Mouse (Mus musculus) ES-Bruce4 (cell line): ENCODE measurements at regions not wholly inside any gene's neighbourhood (a gene's known extent, or its start where the extent isn't known, plus 50 kb on each side); places are given as distances from the start of the nearest gene placed in this dataset.

Experiments used
- H3K27ac ChIP-seq: 2 replicates; pipeline ENCODE4 v1.5.1; 2012; ENCODE audit warnings: low read length, inconsistent platforms; ENCODE audit not compliant: insufficient read depth
- H3K27me3 ChIP-seq: 2 replicates; pipeline ENCODE4 v1.6.1; 2012; ENCODE audit warnings: mild to moderate bottlenecking, low read length, inconsistent platforms; ENCODE audit not compliant: control insufficient read depth, poor library complexity, insufficient read depth, severe bottlenecking
- H3K36me3 ChIP-seq: 2 replicates; pipeline ENCODE4 v1.6.1; 2012; ENCODE audit warnings: inconsistent platforms, mild to moderate bottlenecking, low read length, moderate library complexity; ENCODE audit not compliant: control insufficient read depth, poor library complexity, insufficient read depth, severe bottlenecking
- H3K4me1 ChIP-seq: one replicate; pipeline ENCODE4 v1.8.1; 2011; ENCODE audit warnings: low read length; ENCODE audit not compliant: control insufficient read depth, insufficient read depth
- H3K4me3 ChIP-seq: 2 replicates; pipeline ENCODE4 v1.5.1; 2011; ENCODE audit warnings: low read depth, mild to moderate bottlenecking, low read length
- H3K9ac ChIP-seq: 2 replicates; pipeline ENCODE4 v1.6.1; 2012; ENCODE audit warnings: low read depth, mild to moderate bottlenecking, inconsistent platforms; ENCODE audit not compliant: poor library complexity, severe bottlenecking
- H3K9me3 ChIP-seq: replicated peaks from 2 replicates; pipeline ENCODE4 v1.6.1; 2012; ENCODE audit warnings: mild to moderate bottlenecking, low read length, inconsistent platforms; ENCODE audit not compliant: control insufficient read depth, poor library complexity, insufficient read depth, severe bottlenecking
- CTCF ChIP-seq: IDR thresholded peaks from one replicate; pipeline ENCODE4 v1.8.1; 2011; ENCODE audit warnings: low read depth, low read length
- EP300 ChIP-seq: IDR thresholded peaks from 2 replicates; pipeline ENCODE4 v1.6.1; 2011; ENCODE audit warnings: low read depth, low read length; ENCODE audit not compliant: insufficient read depth
- POLR2A ChIP-seq: IDR thresholded peaks from one replicate; pipeline ENCODE4 v1.8.1; 2011; ENCODE audit warnings: low read length; ENCODE audit not compliant: insufficient read depth

GRCm38 (mm10) chr8:115896066-115896465 is 188.5 kb upstream of the Maf start:
- H3K4me3 ChIP-seq: no peak overlapping the region
- no peak overlapping the region for H3K9ac ChIP-seq
- H3K4me1 ChIP-seq: no peaks in the 10 kb centered on the region

DNA sequence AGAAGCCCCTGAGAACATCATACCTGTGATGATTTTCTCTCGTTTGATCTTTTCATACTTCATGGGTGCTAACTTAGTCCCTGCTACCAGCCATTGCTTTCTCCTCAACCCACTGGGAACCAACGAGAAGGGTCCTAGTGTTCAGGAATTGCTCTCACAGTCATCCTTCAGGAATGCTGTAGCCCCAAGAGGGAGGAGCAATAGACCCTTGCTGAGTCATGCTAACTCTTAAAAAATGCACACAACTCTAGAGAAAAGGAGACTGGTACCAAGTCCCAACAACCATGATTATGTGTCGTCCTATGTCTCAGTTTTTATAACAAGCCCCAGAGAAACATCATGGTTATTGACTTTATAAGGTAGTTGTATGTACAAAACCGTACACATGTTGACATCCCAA is 180.7 kb upstream of the Maf start:
- H3K9me3 ChIP-seq: no peaks in the 10 kb centered on the region
- H3K9ac ChIP-seq: no peak overlapping the region
- no peaks in the 10 kb centered on the region for H3K36me3 ChIP-seq
- H3K27ac ChIP-seq: no peak overlapping the region
- H3K4me1 ChIP-seq: no peaks in the 10 kb centered on the region
- no peak overlapping the region for H3K4me3 ChIP-seq
- TF ChIP-seq CTCF (no peak), POLR2A (no peak), EP300 (no peak)
- H3K27me3 ChIP-seq: no peaks in the 10 kb centered on the region

More at GRCm38 (mm10) chr8:115896066-115896465, 188.5 kb upstream of the Maf start:
- Histone ChIP-seq H3K9me3 (no peaks in the 10 kb centered on the region), H3K27me3 (no peaks in the 10 kb centered on the region), H3K27ac (no peak overlapping the region), H3K36me3 (no peaks in the 10 kb centered on the region)
- TF ChIP-seq EP300 (no peak), POLR2A (no peak)

- Histone ChIP-seq H3K9ac (no peak overlapping the region), H3K4me3 (no peak overlapping the region), H3K9me3 (no peaks in the 10 kb centered on the region), H3K36me3 (no peaks in the 10 kb centered on the region), H3K27ac (no peak overlapping the region), H3K27me3 (no peaks in the 10 kb centered on the region), H3K4me1 (no peaks in the 10 kb centered on the region)
- TF ChIP-seq EP300: no peak
- no peak for TF ChIP-seq POLR2A
- TF ChIP-seq CTCF: no peak
Measured at GRCm38 (mm10) chr8:115885121-115885743, 177.6 kb upstream of the Maf start.

- TF ChIP-seq CTCF (no peak), EP300 (no peak), POLR2A (no peak)
- no peaks in the 10 kb centered on the region for H3K9me3 ChIP-seq
- H3K27me3 ChIP-seq: no peaks in the 10 kb centered on the region
- no peaks in the 10 kb centered on the region for H3K36me3 ChIP-seq
- no peak overlapping the region for H3K27ac ChIP-seq
- H3K4me1 ChIP-seq: no peaks in the 10 kb centered on the region
- H3K9ac ChIP-seq: no peak overlapping the region
- H3K4me3 ChIP-seq: no peak overlapping the region
Measured at GRCm38 (mm10) chr8:115883808-115884207, 176.2 kb upstream of the Maf start.

DNA sequence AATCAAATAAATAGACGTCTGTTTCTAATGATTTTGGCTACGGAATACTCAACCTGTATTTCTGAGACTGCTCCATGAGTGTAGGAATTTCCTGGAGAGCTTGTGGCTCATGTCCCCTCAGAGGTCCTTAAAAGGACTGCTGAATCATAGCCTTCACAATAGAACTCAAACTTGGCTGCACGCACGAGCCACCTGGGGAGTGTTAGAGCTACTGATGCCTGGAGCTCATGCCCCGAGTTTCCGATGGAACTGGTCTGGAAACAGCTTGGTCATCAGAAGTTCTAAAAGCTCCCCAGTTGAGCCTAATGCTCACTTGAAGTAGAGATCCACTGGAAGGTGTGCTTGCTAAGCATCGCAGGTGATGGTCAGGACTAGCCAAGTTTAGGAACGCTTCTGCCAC is 174.3 kb upstream of the Maf start:
- Histone ChIP-seq H3K9ac (no peak overlapping the region), H3K4me1 (no peaks in the 10 kb centered on the region), H3K27me3 (no peaks in the 10 kb centered on the region), H3K27ac (no peak overlapping the region), H3K36me3 (no peaks in the 10 kb centered on the region), H3K9me3 (no peaks in the 10 kb centered on the region), H3K4me3 (no peak overlapping the region)
- TF ChIP-seq EP300 (no peak), POLR2A (no peak), CTCF (no peak)

DNA sequence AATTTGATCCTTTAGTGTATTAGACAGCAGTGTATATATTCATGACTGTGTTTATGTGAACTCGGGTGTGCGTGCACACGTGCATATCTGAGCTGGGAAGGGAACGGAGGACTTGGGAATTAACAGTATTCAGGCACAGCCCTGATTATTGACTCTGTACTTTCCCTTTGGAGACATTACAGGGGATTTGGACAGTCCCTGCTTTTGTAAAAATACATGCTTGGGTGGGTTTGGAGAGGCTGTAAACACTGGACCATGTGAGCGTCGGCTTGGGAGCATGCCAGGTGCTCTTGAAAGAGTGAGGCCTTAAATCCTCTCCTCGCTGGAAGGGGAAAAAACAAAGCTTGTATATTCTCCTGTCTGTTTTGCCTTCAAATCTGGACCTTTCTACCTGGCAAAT is 167.2 kb upstream of the Maf start:
- no peak overlapping the region for H3K4me3 ChIP-seq
- no peaks in the 10 kb centered on the region for H3K9me3 ChIP-seq
- TF ChIP-seq EP300 (no peak), POLR2A (no peak), CTCF (no peak)
- no peak overlapping the region for H3K27ac ChIP-seq
- no peaks in the 10 kb centered on the region for H3K4me1 ChIP-seq
- no peaks in the 10 kb centered on the region for H3K36me3 ChIP-seq
- no peaks in the 10 kb centered on the region for H3K27me3 ChIP-seq
- H3K9ac ChIP-seq: no peak overlapping the region
